Mouse (Mus musculus) kidney, adult 10 weeks (tissue): ENCODE data around the gene Evi5l. TPM values are rescaled to one million over a fixed set of nuclear protein-coding genes. Genes with fewer than 3 reads are reported as not detected.

Experiments used
- polyA plus RNA-seq: library from polyadenylated mRNA; stranded (reverse); fragments of 350-450 nt; fragmentation: Illumina TruSeq; extraction: RNeasy Lipid Tissue Mini Kit (QIAGEN cat#74804); gene quantifications from one replicate; pipeline ENCODE4 v1.2.3, GENCODE M21; 2014; ENCODE audit warnings: low read depth, low replicate concordance

Evi5l gene
- 1.2 TPM for polyA plus RNA-seq

GRCm38 (mm10) chr8:4165852-4166751 is at the start of gene Evi5l:
Evi5l (plus strand) TSS chr8:4166567.

DNA sequence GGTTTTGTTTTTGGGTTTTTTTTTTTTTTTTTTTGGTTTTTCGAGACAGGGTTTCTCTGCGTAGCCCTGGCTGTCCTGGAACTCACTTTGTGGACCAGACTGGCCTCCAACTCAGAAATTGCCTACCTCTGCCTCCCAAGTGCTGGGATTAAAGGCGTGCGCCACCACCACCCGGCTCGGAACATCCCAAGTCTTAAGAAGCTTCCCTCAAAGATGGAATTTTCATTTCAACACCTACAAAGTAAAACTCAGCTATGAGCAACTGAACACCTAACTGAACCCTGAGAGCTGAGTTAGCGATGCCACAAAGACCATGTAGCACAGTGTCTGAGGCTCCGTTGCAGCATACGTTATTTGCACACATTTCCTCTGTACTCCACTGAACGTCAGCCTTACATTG is 32.6 kb upstream of the Evi5l start, which contains the start of gene Cd209g:
Gene Cd209g (plus strand): TSS at position 301 of the 400 bp plus-strand sequence.

DNA sequence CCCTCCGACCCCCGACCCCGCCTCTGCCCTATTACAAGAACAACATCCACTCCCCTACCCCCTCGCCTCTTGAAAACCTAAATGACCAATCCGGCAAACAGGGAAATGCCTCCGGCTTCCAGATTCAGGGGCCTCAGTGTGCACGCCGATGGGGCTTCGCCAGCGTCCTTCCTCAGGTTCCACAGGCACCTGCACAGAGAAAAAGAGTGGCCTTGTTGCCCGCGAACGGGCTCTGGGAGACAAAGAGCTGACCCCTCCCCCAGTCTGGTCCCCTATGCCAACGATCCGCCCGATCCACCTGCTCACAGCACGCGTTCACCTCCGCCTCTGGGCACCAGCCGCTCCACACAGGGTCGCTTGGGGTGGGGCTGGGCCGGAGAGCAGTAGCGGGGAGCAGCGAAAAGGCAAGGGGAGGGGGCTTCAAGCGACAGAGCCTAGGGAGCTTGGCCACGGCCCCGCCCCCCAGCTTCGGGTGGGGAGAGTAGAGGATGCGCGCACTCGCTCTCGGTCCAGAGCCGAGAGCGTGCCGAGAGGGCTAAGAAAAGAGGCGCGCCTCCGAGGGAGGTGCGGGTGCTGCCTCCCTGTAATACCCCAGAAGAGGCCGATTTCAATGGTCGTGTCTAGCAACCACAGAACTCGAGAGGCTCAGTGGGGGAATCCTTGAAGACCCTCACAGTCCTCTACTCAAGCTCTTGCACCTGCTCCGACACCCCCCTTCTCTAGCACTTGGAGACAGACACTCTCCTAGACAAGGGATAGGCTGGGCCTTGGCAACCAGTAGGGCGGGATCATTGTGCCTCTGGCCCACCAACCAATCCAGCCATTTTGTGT is 50.6 kb downstream of the Evi5l start, which contains the start of gene Prr36:
Gene Prr36 (minus strand): TSS at position 669 of the 831 bp plus-strand sequence.

DNA sequence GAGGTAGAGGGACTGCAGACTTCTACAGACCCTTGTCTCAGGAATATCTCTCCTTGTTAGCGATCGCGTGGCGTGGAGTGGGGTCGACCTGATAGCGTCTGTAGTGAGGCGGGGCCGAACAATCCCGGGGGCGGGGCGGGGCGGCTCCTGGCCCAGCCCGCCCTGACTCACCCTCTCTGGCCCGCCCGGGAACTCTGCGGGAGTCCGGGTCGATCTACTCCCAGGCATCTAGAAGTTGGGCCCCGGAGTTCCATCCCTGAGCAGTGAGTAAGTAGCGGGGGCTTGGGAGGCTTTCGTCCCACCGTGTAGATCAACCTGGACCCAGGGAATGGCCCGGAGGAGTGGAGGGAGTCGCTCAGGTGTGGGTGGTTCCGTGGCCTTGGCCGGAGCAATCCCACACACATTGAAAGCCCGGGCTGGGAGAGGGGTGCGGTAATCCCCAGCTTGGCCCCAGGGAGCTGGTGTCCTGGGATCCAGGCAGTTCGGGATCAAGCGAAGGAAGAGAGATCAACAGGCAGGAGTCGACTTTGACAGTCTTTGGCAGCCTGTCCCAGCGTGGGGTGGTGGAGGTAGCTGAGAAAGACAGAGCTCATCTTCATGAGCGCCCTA is 60.5 kb downstream of the Evi5l start, which contains the start of gene Lrrc8e:
Gene Lrrc8e (plus strand): TSS at position 89 of the 609 bp plus-strand sequence.

GRCm38 (mm10) chr8:4238434-4239192 is 72.2 kb downstream of the Evi5l start, which contains the start of the genes Map2k7 and Gm49320:
Map2k7 (plus strand) TSS chr8:4238740.
Gm49320 (plus strand) TSS chr8:4238865.

GRCm38 (mm10) chr8:4247951-4248540 is 81.7 kb downstream of the Evi5l start, which contains the start of gene Tgfbr3l:
Tgfbr3l (plus strand) TSS chr8:4248214.

GRCm38 (mm10) chr8:4252934-4253841 is 86.8 kb downstream of the Evi5l start, which contains the start of gene Snapc2:
Snapc2 (plus strand) TSS chr8:4253080.

DNA sequence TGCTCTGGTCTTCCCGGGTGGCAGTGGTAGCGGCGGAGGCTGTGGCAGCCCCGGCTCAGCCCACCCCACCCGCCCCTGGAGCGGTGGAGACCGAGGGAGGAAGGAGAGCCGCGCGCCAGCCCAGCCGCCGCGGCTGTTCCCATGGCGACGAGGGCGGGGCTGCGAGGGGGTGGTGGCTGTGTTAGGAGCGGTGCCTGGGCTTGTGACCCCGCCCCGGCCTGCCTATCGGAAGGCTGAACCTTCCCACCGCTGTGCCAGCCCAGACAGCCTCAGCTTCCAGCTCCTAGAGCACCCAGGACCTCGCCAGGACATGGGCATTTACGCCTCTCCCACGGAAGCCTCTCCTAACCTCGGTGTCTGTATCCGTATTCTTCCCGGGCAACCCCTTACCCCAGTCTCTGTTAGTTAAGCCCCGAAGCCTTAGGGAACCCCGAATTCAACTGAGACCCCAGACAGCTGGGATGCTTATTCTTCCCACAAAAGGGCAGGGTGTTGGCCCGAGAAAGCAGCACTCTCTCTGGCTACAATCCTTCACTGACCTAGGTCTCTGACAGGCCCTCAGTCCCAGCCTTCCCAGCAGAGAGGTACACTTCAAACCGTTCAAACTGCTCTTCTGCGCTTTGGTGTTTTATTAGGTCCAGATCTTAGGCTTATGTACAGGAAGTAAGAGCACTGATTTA is 92.9 kb downstream of the Evi5l start, which contains the start of gene Ctxn1:
Gene Ctxn1 (minus strand): TSS at position 150 of the 680 bp plus-strand sequence.

Other genes starting within 250 kb of the Evi5l start
- not detected for gene Cd209b, start 239.7 kb upstream of the Evi5l start, polyA plus RNA-seq
- gene Cd209c, start 211.8 kb upstream of the Evi5l start, polyA plus RNA-seq: not detected
- gene Cd209f, start 60.7 kb upstream of the Evi5l start, polyA plus RNA-seq: not detected
- gene Cd209g, start 32.5 kb upstream of the Evi5l start, polyA plus RNA-seq: not detected
- gene Prr36, start 50.9 kb downstream of the Evi5l start, polyA plus RNA-seq: 0.08 TPM
- 0.65 TPM for gene Lrrc8e, start 60.3 kb downstream of the Evi5l start, polyA plus RNA-seq
- 4.4 TPM for gene Map2k7, start 72.2 kb downstream of the Evi5l start, polyA plus RNA-seq
- not detected for gene Gm49320, start 72.3 kb downstream of the Evi5l start, polyA plus RNA-seq
- gene Tgfbr3l, start 81.6 kb downstream of the Evi5l start, polyA plus RNA-seq: 4.0 TPM
- gene Snapc2, start 86.5 kb downstream of the Evi5l start, polyA plus RNA-seq: 1.8 TPM
- not detected for gene Ctxn1, start 92.7 kb downstream of the Evi5l start, polyA plus RNA-seq
- gene Timm44, start 109.3 kb downstream of the Evi5l start, polyA plus RNA-seq: 126 TPM
- gene Ccl25, start 158.6 kb downstream of the Evi5l start, polyA plus RNA-seq: 16.7 TPM
- gene Elavl1, start 158.8 kb downstream of the Evi5l start, polyA plus RNA-seq: 40.3 TPM